Mouse (Mus musculus) G1E (cell line): Measurements from ENCODE around the gene Tdgf1.

Experiments used
- CTCF ChIP-seq: IDR thresholded peaks from 2 replicates; pipeline ENCODE4 v1.5.1; 2012; ENCODE audit warnings: low read depth, low read length, inconsistent platforms, mixed read lengths
- GATA1 ChIP-seq: IDR thresholded peaks from 2 replicates; pipeline ENCODE4 v1.6.1; 2012; ENCODE audit warnings: borderline replicate concordance, low read length, inconsistent platforms, mixed read lengths
- GATA2 ChIP-seq: IDR thresholded peaks from 2 replicates; pipeline ENCODE4 v1.6.1; 2012; ENCODE audit warnings: low read depth, low read length, inconsistent platforms, borderline replicate concordance
- POLR2AphosphoS5 ChIP-seq: IDR thresholded peaks from 2 replicates; pipeline ENCODE4 v1.6.1; 2012; ENCODE audit warnings: low read depth, low read length, inconsistent platforms; ENCODE audit not compliant: insufficient replicate concordance

- no peak for TF ChIP-seq CTCF
- no peak for TF ChIP-seq POLR2AphosphoS5
- TF ChIP-seq GATA1 = no peak
- TF ChIP-seq GATA2 = no peak
Measured at GRCm38 (mm10) chr9:110935941-110936340, 10.0 kb downstream of the Tdgf1 start.
